Mouse (Mus musculus): Measurements from ENCODE around the gene Fto.
A peak's percentile ranks its signal among the peaks of the same experiment; 100 is the strongest.

Fto gene

GRCm38 (mm10) chr8:91312835-91313832 lies at the start of gene Fto, which contains the start of gene Rpgrip1l:
Fto (plus strand) TSS chr8:91313525.
Rpgrip1l (minus strand) TSS chr8:91313262.
- peak; percentile 96 for DNase-seq

- DNase-seq, result no peak
Measured at GRCm38 (mm10) chr8:91263939-91264338, 49.4 kb upstream of the Fto start.

GRCm38 (mm10) chr8:91264564-91264963 lies 48.8 kb upstream of the Fto start:
- DNase-seq, result no peak

- DNase-seq, result no peak
Measured at GRCm38 (mm10) chr8:91269374-91269958, 43.9 kb upstream of the Fto start.

GRCm38 (mm10) chr8:91273493-91273892 lies 39.8 kb upstream of the Fto start:
- DNase-seq, result no peak

- DNase-seq, result peak; percentile 31
Measured at GRCm38 (mm10) chr8:91276337-91276736, 37.0 kb upstream of the Fto start.

- DNase-seq, result no peak
Measured at GRCm38 (mm10) chr8:91278060-91278459, 35.3 kb upstream of the Fto start.

- DNase-seq, result no peak
Measured at GRCm38 (mm10) chr8:91280467-91281212, 32.7 kb upstream of the Fto start.

GRCm38 (mm10) chr8:91281545-91281944 lies 31.8 kb upstream of the Fto start:
- DNase-seq, result no peak

- no peak for DNase-seq
Measured at GRCm38 (mm10) chr8:91282655-91283054, 30.7 kb upstream of the Fto start.

- DNase-seq, result no peak
Measured at GRCm38 (mm10) chr8:91283815-91284214, 29.5 kb upstream of the Fto start.

- no peak for DNase-seq
Measured at GRCm38 (mm10) chr8:91286237-91286636, 27.1 kb upstream of the Fto start.

GRCm38 (mm10) chr8:91290576-91290975 lies 22.7 kb upstream of the Fto start:
- no peak for DNase-seq

- DNase-seq, result no peak
Measured at GRCm38 (mm10) chr8:91295786-91296185, 17.5 kb upstream of the Fto start.

- DNase-seq, result no peak
Measured at GRCm38 (mm10) chr8:91298672-91299071, 14.7 kb upstream of the Fto start.

- no peak for DNase-seq
Measured at GRCm38 (mm10) chr8:91304481-91305386, 8.6 kb upstream of the Fto start.

GRCm38 (mm10) chr8:91312342-91312741 lies 983 bp upstream of the Fto start:
- no peak for DNase-seq

GRCm38 (mm10) chr8:91317567-91318227 lies 4.4 kb downstream of the Fto start:
- DNase-seq, result no peak

- DNase-seq, result no peak
Measured at GRCm38 (mm10) chr8:91318938-91319729, 5.8 kb downstream of the Fto start.

GRCm38 (mm10) chr8:91323511-91323910 lies 10.2 kb downstream of the Fto start:
- DNase-seq, result no peak

- DNase-seq, result no peak
Measured at GRCm38 (mm10) chr8:91324271-91324670, 10.9 kb downstream of the Fto start.

Measured in thymus, postnatal 14 days (tissue).